Mouse (Mus musculus) kidney, postnatal 10 days (tissue): ENCODE data around the gene Gse1.

Experiments used
- DNase-seq: peaks from one replicate; pipeline ENCODE4 v3.0.0; 2021; ENCODE audit warnings: mixed read lengths

Gene Gse1

GRCm38 (mm10) chr8:120563348-120563724, 335.1 kb downstream of the Gse1 start:
- DNase-seq: peak; percentile 54

- DNase-seq: peak; percentile 95
These were observed 335.9 kb downstream of the Gse1 start for GRCm38 (mm10) chr8:120563851-120564837.

- DNase-seq: no peak
These were observed 337.0 kb downstream of the Gse1 start for GRCm38 (mm10) chr8:120565151-120565711.

GRCm38 (mm10) chr8:120566681-120567080, 338.4 kb downstream of the Gse1 start:
- no peak for DNase-seq

DNA sequence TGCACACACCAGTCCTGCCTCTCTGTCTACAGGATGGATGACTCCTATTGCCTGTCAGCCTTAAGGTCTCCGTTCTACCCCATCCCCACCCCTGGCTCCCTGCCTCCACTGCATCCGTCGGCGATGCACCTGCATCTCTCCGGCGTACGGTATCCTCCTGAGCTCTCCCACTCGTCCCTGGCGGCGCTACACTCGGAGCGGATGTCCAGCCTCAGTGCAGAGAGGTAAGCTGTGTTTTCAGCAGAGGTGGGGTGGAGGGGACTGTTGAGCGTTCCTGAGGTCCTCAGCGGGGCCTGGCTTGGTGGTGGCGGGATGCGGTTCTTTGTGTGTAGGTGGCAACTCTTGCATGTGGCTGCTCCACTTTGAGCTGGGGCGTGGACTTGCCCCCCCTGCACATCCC, 339.5 kb downstream of the Gse1 start:
- no peak for DNase-seq

DNA sequence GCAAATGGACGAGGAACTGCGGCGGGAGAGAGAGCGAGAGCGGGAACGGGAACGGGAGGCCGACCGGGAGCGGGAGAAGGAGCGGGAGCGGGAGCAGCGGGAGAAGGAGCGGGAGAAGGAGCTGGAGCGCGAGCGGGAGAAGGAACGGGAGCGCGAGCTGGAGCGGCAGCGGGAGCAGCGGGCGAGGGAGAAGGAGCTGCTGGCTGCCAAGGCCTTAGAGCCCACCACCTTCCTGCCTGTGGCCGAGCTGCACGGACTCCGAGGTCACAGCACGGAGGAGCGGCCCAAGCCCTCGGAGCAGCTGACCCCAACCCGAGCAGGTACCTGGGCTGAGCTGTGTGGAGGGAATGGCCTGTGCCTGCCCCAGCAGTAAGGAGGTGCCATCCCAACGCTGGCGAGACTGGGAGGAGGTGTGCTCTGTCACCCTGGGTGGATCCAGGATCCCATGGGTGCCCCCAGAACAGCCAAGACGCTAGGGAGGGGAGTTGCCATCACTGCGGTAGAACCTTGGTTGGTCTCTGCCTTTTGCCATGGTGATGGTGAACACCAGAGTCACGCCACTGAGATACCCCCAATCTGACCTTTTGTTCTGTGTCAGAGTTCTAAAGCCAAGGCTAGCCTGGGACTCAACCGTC, 340.0 kb downstream of the Gse1 start:
- no peak for DNase-seq

DNA sequence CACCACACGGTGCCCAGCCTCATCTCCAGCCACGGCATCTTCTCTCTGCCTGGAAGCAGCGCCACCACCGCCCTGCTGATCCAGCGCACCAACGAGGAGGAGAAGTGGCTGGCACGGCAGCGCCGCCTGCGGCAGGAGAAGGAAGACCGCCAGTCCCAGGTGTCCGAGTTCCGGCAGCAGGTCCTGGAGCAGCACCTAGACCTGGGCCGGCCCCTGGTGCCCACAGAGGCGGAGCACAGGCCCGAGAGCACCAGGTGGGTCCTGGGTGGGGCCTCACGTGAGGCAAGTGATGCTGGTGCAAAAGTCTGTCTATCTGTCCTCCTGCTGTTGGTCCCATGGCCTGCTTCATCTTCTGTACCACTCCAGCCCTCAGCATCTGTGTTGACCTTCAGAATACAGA, 340.9 kb downstream of the Gse1 start:
- DNase-seq: no peak

GRCm38 (mm10) chr8:120569939-120570715, 341.9 kb downstream of the Gse1 start:
- peak; percentile 88 for DNase-seq

DNA sequence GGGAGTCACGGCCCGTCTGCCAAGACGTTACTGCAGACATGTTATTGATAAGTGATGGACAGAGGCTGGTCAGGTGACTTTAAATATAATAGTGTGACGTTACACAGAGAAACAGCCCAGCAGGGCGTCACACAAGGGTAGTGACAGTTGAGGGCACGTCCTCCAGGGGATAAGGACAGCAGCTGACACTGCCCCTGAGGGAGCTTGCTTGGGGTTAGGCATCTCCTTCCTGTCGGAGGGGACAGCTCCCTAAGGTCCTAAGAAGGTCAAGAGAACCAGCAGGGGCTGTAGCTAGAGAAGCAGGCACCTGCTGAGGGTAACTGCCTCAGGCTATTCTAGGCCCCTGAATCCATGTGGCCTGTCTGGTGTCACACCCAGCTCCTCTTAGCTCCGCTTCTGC, 343.3 kb downstream of the Gse1 start:
- no peak for DNase-seq

GRCm38 (mm10) chr8:120572534-120572933, 344.3 kb downstream of the Gse1 start:
- DNase-seq: no peak

DNA sequence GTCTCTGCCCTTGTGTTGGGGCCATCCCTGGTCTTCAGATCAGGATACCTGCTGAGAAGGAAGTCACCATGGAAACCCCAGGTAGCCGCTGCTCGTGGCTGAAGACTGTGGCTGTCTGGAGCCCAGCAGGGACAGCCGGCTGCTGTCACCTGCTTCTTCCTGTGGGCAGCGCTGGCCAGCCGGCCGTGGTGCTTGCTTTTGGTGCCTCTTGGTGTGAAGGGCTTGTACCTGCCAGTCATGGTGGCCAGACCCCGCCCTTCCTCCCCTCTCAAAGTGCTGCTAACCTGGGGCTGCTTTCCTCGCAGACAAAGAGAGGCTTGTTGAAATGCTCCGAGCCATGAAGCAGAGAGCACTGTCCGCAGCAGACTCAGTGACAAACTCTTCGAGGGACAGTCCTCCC, 345.6 kb downstream of the Gse1 start:
- no peak for DNase-seq

DNA sequence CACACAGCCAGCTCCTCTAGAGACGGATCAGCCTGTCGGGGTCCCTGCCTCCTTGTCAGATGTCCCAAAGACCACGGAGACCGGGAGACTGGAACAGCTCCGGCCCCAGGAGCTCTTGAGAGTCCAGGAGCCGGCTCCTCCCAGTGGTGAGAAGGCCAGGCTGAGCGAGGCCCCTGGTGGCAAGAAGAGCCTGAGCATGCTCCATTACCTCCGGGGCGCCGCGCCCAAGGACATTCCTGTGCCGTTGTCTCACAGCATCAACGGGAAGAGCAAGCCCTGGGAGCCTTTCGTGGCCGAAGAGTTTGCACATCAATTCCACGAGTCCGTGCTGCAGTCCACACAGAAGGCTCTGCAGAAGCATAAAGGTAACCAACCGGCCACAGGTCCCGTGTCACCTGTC, 346.7 kb downstream of the Gse1 start:
- DNase-seq: peak; percentile 67

DNA sequence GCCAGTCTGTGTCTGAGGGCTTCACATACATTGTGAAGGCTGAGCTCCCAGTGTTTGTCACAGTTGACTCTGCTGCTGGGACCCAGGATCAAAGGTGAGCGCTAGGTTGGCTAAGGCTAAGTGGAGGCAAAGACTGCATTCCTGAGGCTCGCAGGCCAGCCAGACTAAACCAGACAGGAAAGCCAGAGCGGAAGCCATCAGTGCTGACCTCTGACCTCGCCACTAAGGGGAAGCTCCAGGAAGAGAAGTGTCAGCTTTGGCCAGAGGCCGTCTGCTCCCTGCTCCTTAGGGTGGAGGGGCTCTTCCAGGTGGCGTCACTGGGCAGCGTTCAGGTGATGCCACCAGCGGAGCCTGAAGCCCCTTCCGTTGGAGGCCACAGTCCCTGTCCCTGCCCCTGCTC, 347.5 kb downstream of the Gse1 start:
- peak; percentile 81 for DNase-seq

GRCm38 (mm10) chr8:120577821-120578220, 349.6 kb downstream of the Gse1 start:
- no peak for DNase-seq

DNA sequence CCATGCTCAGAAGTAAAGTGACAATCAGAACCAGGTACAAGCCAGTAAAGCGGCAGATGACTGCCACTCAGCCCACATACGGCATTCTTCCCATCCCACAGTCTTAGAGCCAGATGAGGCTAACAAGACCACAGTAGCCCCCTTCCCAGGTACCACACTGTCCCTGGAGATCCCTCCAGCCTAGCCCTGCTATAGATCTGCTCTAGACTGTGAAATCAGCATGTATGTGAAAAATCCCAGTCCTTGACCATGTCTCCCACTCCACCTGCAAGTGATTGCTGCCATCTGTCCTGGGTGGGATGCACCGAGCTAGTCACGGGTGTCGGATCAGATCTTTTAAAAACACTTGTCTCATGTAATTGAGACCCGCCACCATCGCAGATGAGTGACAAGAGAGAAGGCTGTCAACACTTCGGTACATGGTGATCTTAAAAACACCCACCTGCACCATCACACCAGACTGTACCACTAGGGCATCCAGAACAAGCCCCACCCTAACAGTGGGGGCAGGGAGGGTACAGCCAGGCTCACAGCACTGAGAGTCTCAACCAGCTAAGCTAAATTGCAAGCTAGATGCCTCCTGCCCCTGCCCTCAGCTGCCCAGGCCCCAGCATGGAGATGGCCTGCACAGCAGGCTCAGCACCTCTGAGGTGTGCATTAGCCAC, 352.2 kb downstream of the Gse1 start:
- DNase-seq: no peak

GRCm38 (mm10) chr8:120581329-120581728, 353.1 kb downstream of the Gse1 start:
- no peak for DNase-seq

DNA sequence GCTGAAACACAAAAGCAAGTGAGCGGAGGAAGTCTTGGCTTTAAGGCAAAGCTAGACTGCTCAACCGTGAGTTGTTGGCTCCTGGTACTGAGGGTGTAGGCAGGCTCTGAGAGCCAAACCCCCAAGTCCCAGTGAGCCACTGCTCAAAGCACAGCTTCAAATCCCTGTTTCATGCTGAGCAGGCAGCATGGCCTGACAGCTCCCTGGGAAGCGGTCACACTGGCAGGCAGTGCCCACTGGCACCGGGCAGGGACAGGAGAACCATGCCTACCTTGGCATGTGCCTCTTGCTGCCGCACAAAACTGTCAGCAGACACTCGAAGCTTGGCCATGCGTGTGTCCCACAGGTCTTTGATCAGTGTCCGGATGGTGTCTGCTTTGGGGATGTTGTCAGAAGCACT, 353.6 kb downstream of the Gse1 start:
- DNase-seq: no peak

- DNase-seq: no peak
These were observed 357.3 kb downstream of the Gse1 start for GRCm38 (mm10) chr8:120585521-120585920.

DNA sequence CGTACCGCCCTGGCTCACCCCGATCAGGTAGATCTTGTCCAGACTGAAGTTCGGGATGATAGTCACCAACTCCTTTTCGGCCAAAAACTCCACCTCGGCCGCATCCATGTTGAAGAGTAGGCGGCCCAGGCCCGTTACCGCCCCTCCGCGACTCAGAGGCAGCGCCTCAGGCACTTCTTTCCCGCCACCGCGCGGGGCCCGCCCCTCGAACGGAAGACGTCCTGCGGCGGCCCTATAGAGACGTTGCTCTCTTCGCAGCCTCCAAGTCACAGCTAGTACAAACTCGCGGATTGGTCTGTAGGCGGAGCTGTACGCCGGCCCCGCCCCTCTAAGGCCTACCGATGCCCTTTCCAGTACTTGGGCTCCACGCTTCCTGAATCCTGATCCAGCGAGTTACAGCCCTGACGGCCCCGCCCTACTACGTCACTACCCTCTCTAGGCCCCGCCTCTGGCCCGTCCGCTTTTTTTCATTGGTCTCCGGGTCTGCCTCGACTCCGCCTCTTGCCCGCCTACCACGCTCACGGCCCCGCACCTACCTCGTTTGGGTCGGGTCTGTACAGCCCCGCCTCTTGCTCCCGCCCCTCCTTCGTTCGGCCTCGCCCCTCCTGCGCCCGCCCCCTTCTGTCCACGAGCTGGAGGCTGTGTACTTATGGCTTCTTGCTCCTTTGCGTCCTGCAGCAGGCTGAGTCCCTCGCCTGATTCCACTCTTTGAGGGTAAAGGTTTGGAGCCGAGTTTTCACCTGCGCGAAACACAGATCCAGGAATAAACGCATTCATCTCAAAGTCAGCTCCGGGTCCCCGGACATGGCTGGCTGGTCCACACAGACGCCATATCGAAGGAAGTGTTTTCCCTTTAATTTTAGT, 360.9 kb downstream of the Gse1 start, which contains the start of gene Gins2:
TSS of gene Gins2 (minus strand) at position 397 of the 864 bp plus-strand sequence.
- DNase-seq: peak; percentile 100

DNA sequence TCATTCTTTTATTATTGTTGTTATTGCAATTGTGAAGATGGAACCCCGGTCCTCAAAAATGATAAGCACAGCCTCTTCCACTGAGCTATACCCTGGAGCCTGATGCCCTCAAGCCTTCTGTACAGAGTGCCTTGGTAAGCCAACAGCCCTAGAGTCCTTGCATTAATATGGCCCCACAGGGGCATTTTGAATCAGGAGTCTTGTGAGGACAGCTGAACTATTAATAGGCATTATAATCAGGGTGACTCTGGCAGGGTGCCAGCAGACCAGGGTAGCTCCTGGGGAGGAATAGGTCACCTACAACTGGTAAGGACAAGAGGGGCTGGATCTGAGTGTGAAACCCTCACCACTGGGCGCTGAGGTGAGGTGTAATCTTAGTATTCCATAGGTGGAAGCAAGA, 361.7 kb downstream of the Gse1 start:
- DNase-seq: peak; percentile 72

DNA sequence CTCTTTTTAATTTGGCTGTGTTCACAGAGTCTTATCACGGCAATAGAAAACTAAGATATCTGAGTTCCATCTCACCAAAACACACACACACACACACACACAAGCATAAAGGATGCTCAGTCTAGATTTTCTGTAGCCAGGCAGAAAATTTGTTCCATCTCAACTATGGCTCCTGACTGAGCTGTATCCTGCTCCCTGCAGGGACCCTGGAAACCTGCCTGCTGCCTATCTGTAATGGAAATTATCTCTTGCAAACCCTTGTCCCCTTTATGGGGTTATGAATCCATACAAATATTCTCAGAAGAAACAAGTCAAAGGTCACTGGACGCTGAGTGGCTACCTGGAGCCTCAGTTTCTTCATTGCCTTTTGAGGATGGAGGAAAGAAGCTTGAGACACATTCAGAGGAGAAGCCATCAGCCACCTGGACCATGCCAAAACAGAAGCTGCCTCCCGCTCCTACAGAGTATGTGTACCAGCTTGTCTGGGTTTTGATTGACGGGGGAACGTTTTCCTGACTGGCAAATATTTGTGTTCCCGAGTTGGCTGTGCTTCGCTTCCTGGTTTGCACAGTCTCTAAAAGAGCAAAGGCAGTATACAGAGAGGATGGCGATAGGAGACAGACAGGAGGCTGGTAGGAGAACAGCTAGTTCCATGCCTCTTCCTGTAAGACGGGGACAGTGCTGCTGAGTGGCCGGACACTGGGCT, 363.5 kb downstream of the Gse1 start:
- no peak for DNase-seq
